Mouse (Mus musculus): ENCODE measurements around the gene Dtd1. TPM values are rescaled to one million over a fixed set of nuclear protein-coding genes. Genes with fewer than 3 reads are reported as not detected.

Dtd1 gene
- polyA plus RNA-seq, 1 experiment from 2014 or later, result 45.8 TPM

DNA sequence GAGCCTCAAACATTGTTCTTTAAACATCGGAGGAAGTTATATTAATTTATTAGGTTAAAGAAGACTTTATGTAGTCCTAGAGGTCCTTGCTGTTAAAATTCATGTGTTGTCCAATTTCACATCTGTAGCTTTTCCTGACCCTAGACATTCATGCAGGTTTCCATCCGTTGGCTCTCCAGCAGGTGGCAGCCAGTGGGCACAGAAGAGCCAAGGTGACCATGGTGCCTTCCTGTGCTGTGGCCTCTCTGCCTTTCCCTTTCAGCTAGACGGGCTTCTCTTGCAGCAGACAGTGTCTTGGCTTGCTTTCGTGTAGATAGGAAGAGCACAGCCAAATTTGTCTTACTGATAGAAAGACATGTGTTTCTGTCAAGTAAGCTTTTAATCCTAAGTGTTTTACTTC is 39.0 kb downstream of the Dtd1 start:
- no peaks in the 10 kb centered on the region for H3K27me3 ChIP-seq
- no peak for ATAC-seq
- DNase-seq (ENCODE audit: low read depth, low spot score), result no peak
- in situ Hi-C loops (cut with MboI; ENCODE audit: low pct_unique_long_range_greater_than_20kb), result loop anchor here (5.0 to 25.0 kb wide), 3 partner anchors 524 to 949 kb away; no protein-coding TSS in a partner anchor
- TF ChIP-seq CTCF (IDR thresholded peaks at IDR 0.05), result peak; percentile 61
- CTCF ChIA-PET, result interaction anchor here (1.6 kb wide), 1 partner anchor 20 kb away, joined by 3 read pairs; no protein-coding TSS in a partner anchor
- POLR2A ChIA-PET, result no interaction called here

DNA sequence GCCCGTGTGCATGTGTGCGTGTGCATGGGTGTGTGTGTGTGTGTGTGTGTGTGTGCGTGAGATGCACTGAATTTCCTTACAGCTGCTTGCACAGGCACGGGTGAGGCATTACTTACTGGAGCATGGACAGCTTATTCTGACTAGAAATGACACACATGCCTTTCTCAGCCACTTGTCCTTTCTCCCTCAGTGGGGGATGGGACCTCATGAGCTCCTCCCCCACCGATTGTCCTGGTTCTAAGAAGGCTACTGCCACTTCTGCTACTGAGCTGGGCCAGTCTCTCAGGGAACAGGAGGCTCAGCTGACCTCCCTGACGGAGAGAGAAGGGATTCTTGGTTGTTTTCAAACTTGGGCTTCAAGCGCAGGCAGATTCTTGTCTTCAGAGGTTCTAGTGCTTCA is 40.4 kb downstream of the Dtd1 start:
- CTCF ChIA-PET, result interaction anchor here (1.6 to 1.7 kb wide), 2 partner anchors 18 to 20 kb away, joined by 3 to 5 read pairs; no protein-coding TSS in a partner anchor
- no peak for ATAC-seq
- in situ Hi-C loops (cut with MboI; ENCODE audit: low pct_unique_long_range_greater_than_20kb), result loop anchor here (25.0 kb wide), 1 partner anchor 947 kb away; no protein-coding TSS in a partner anchor
- no peaks in the 10 kb centered on the region for H3K27me3 ChIP-seq
- TF ChIP-seq CTCF (IDR thresholded peaks at IDR 0.05), result no peak
- POLR2A ChIA-PET, result interaction anchor here (0.7 kb wide), 1 partner anchor 114 kb away, joined by 3 read pairs; no protein-coding TSS in a partner anchor
- no peak for DNase-seq (ENCODE audit: low read depth, low spot score)

DNA sequence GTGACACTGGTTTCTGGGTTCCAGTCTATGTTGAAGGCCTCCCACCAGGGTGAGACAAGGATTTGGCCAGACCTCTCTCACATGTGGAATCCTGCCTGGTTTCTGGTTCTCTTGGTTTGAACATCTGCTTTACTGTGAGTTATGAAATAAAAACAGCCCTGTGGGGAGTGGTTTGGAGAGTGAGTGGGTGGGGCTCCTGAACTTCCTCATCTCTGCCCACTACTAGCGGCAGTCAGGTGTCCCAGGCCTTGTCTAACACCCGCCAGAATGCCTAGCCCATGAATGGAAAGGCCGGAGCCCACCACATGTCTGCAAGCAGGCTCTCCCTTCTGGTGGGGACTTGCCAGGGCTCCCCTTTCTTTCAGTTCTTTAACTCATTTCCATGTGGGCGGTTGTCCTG is 42.3 kb downstream of the Dtd1 start:
- DNase-seq (ENCODE audit: low read depth, low spot score) (no peak), ATAC-seq (no peak)
- no peak for TF ChIP-seq CTCF (IDR thresholded peaks at IDR 0.05)
- ChIA-PET POLR2A (no interaction called here), CTCF (interaction anchor here (1.7 kb wide), 1 partner anchor 19 kb away, joined by 5 read pairs; no protein-coding TSS in a partner anchor)
- in situ Hi-C loops (cut with MboI; ENCODE audit: low pct_unique_long_range_greater_than_20kb), result loop anchor here (25.0 kb wide), 1 partner anchor 945 kb away; no protein-coding TSS in a partner anchor
- H3K27me3 ChIP-seq, result no peaks in the 10 kb centered on the region

DNA sequence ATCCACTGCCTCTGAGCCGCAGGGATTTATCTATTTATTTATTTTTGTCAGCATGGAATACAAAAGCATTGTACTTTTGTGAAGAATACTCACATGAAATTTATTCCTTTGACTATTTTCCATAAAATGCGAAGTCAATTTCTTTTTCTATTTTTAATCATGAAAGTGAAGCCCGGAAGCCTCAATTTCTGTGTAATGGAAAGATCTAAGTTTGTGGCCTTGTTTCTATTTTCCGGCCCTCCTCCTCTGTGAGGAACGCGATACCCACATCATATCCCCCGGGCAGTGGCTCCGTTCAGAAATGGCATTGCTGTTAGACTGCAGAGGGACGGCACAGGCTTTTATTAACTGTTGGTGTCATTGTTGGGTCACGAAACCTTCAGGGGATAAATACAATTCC is 46.7 kb downstream of the Dtd1 start:
- ChIA-PET CTCF (no interaction called here), POLR2A (no interaction called here)
- no peaks in the 10 kb centered on the region for H3K27me3 ChIP-seq
- no peak for TF ChIP-seq CTCF (IDR thresholded peaks at IDR 0.05)
- DNase-seq (ENCODE audit: low read depth, low spot score), result no peak
- ATAC-seq, result no peak
- in situ Hi-C loops (cut with MboI; ENCODE audit: low pct_unique_long_range_greater_than_20kb), result loop anchor here (5.0 to 25.0 kb wide), 2 partner anchors 221 to 941 kb away; no protein-coding TSS in a partner anchor

DNA sequence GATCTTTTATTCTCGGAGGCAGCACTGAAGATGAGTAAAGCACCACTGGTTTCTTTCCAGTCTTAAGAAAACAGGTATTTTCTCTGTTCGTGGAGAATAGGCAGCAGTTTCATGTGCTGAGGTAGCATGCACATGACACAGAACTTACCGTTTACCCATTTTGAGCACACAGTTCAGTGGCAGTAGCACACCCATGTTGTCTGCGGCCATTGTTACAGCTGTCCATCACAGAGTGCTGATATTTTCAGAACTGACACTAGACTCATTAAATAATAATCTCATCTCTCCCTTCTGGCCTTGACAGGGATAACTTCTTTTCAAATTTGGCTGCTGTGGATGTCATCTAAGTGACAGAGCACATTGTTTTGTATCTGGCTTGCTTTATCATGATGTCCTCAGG is 47.5 kb downstream of the Dtd1 start:
- TF ChIP-seq CTCF (IDR thresholded peaks at IDR 0.05), result no peak
- in situ Hi-C loops (cut with MboI; ENCODE audit: low pct_unique_long_range_greater_than_20kb), result loop anchor here (5.0 to 25.0 kb wide), 2 partner anchors 220 to 940 kb away; no protein-coding TSS in a partner anchor
- ChIA-PET CTCF (no interaction called here), POLR2A (no interaction called here)
- no peak for ATAC-seq
- DNase-seq (ENCODE audit: low read depth, low spot score), result no peak
- H3K27me3 ChIP-seq, result no peaks in the 10 kb centered on the region

DNA sequence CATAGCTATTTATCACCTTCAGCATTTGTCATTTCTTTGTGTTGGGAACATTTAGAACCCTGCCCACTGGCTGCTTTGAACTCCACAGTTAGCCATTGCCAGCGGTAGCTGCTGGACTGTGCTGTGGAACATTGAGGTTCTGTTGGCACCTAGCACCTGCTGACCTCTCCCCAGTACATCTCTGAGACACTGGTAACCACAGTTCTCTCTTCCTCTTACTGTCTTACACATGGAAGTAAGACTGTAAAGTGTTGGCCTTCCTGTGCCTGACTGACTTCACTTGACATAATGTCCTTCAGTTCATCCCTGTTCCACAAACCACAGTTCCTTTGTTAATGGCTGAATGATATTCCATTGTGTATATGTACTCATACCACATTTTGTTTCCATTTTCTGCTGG is 50.3 kb downstream of the Dtd1 start:
- no peak for DNase-seq (ENCODE audit: low read depth, low spot score)
- ATAC-seq, result no peak
- H3K27me3 ChIP-seq, result no peaks in the 10 kb centered on the region
- no peak for TF ChIP-seq CTCF (IDR thresholded peaks at IDR 0.05)
- in situ Hi-C loops (cut with MboI; ENCODE audit: low pct_unique_long_range_greater_than_20kb), result loop anchor here (5.0 to 25.0 kb wide), 2 partner anchors 217 to 937 kb away; no protein-coding TSS in a partner anchor
- POLR2A ChIA-PET, result no interaction called here
- CTCF ChIA-PET, result no interaction called here

DNA sequence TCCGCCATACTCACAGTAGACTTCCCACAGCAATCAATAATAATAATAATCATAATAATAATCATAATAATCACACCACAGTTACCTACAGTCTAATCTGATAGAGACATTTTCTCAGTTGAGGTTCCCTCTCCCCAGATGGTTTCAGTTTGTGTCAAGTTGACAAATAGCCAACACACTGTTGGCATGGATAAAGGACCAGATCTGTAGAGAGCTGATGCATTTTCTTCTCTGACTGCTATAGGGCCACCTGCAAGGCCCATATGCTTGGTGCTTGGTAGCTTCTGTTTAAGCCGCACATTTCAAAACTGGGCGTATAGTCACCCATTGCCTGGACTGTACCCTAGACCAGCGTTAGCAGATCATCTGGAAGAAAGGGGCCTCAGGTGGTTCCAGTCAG is 53.1 kb downstream of the Dtd1 start:
- DNase-seq (ENCODE audit: low read depth, low spot score) (no peak), ATAC-seq (no peak)
- ChIA-PET CTCF (no interaction called here), POLR2A (no interaction called here)
- no peaks in the 10 kb centered on the region for H3K27me3 ChIP-seq
- in situ Hi-C loops (cut with MboI; ENCODE audit: low pct_unique_long_range_greater_than_20kb), result no loop called here
- TF ChIP-seq CTCF (IDR thresholded peaks at IDR 0.05), result no peak

DNA sequence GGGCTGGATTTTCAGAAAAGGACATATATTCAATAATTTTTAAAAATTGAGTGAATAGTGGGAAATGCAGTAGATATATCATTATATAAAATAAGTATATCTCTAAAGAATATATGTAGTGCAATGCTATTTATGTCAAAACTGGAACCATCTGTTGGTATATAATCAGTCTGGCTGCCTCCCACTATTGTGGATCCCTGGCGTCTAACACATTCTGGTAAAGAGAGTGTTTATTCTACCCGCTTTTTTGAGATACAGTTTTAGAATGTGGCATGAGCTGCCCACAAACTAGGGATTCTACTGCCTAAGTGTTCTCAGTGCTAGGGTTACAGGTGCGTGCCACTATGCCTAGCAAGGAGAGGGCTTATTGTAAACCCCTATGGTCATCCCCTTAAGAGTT is 55.6 kb downstream of the Dtd1 start:
- DNase-seq (ENCODE audit: low read depth, low spot score) (no peak), ATAC-seq (no peak)
- CTCF ChIA-PET, result interaction anchor here (1.1 kb wide), 1 partner anchor 9 kb away, joined by 3 read pairs; no protein-coding TSS in a partner anchor
- in situ Hi-C loops (cut with MboI; ENCODE audit: low pct_unique_long_range_greater_than_20kb), result no loop called here
- no peak for TF ChIP-seq CTCF (IDR thresholded peaks at IDR 0.05)
- H3K27me3 ChIP-seq, result no peaks in the 10 kb centered on the region
- POLR2A ChIA-PET, result no interaction called here

DNA sequence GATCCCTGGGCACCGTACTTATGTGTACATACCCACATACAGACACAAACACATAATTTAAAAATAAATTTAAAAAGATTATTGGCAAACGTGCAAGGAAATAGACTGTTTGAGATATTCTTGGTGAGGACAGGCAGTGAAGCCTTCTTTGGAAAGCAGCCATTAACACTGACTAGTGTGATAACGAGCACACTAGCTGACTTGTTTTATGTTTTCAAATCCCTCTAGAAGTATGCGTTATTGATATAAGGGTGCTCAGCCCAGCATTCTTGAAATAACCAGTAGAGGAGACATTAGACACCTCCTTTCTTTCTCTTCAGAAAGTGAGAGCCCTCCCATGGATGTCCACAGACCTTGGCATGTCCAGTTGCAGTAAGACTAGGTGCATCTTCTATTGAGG is 68.8 kb downstream of the Dtd1 start:
- no peaks in the 10 kb centered on the region for H3K27me3 ChIP-seq
- ATAC-seq, result no peak
- DNase-seq (ENCODE audit: low read depth, low spot score), result no peak
- TF ChIP-seq CTCF (IDR thresholded peaks at IDR 0.05), result no peak
- POLR2A ChIA-PET, result no interaction called here
- in situ Hi-C loops (cut with MboI; ENCODE audit: low pct_unique_long_range_greater_than_20kb), result no loop called here
- CTCF ChIA-PET, result no interaction called here

DNA sequence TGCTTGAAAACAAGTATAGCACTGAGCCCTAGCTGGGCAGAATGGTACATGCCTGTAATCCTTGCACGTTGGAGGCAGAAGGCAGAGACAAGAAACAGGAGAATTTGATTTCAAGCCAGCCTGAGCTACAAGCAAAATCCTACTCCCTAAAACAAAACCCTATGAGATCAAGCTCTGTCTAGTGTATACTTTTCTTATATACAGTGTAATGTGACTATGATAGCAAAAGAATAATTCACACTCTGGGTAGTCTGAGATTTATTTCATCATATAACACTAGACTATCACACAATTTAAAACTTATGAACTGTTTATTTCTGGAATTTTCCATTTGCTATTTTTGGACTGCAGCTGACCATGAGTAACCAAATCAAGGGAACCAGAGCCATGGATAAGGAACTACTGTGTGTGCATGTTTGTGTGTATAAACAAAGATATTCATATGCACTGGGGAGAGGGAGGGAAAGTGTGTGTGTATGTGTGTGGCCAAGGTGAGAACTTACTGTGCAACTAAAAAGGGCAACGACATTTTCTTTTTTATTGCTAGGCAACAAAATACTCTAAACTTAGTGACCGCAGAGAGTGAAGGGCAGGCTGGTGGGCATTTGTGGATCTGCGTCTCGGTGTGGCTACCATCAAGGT is 70.7 kb downstream of the Dtd1 start:
- DNase-seq (ENCODE audit: low read depth, low spot score) (no peak), ATAC-seq (peak; percentile 7)
- CTCF ChIA-PET, result no interaction called here
- TF ChIP-seq CTCF (IDR thresholded peaks at IDR 0.05), result no peak
- POLR2A ChIA-PET, result no interaction called here
- in situ Hi-C loops (cut with MboI; ENCODE audit: low pct_unique_long_range_greater_than_20kb), result no loop called here
- no peaks in the 10 kb centered on the region for H3K27me3 ChIP-seq

DNA sequence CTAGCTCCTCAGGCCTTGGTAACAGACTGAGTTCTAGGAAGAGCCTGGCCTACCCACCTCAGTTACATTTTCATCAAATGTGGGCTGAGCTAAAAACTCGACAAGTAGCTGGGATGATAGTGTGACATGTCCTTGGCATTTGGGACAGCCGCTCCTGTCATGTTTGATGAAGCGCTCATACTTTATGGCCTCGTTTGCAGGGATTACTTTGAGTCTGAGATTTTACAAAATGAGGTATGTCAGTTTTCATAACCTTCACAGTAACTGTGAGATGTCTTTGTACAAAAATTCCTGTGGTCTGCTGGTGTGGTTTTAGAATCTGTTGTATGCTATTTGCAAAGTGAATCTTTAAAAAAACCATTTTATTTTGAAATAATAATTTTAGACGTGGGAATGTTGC is 72.7 kb downstream of the Dtd1 start:
- no peak for TF ChIP-seq CTCF (IDR thresholded peaks at IDR 0.05)
- CTCF ChIA-PET, result interaction anchor here (1.1 kb wide), 1 partner anchor 37 kb away, joined by 3 read pairs; no protein-coding TSS in a partner anchor
- POLR2A ChIA-PET, result no interaction called here
- DNase-seq (ENCODE audit: low read depth, low spot score) (peak; percentile 30), ATAC-seq (peak; percentile 68)
- no peaks in the 10 kb centered on the region for H3K27me3 ChIP-seq
- in situ Hi-C loops (cut with MboI; ENCODE audit: low pct_unique_long_range_greater_than_20kb), result no loop called here

All from Patski (cell line).